Mouse (Mus musculus) mature B cell (primary cell): ENCODE data around the gene Atp1b1.

Experiments used
- in situ Hi-C: fragments of 300-500 bp; cut with MboI; formaldehyde crosslinking; loops from 2 replicates; pipeline ENCODE4 v1.14.3; 2019

Gene Atp1b1

GRCm38 (mm10) chr1:164458245-164458613, at the start of gene Atp1b1:
Gene Atp1b1 (minus strand): TSS chr1:164458355.
- in situ Hi-C loops, result no loop called here

- in situ Hi-C loops, result no loop called here
Observed at GRCm38 (mm10) chr1:164505096-164505495, 46.9 kb upstream of the Atp1b1 start.

GRCm38 (mm10) chr1:164503140-164503730, 45.1 kb upstream of the Atp1b1 start:
- in situ Hi-C loops, result no loop called here

- in situ Hi-C loops, result no loop called here
Observed at GRCm38 (mm10) chr1:164502231-164502630, 44.1 kb upstream of the Atp1b1 start.

GRCm38 (mm10) chr1:164494741-164495512, 36.8 kb upstream of the Atp1b1 start:
- in situ Hi-C loops, result no loop called here

- in situ Hi-C loops, result no loop called here
Observed at GRCm38 (mm10) chr1:164494215-164494614, 36.1 kb upstream of the Atp1b1 start.

- in situ Hi-C loops, result no loop called here
Observed at GRCm38 (mm10) chr1:164493042-164493705, 35.0 kb upstream of the Atp1b1 start.

GRCm38 (mm10) chr1:164492476-164492875, 34.3 kb upstream of the Atp1b1 start:
- in situ Hi-C loops, result no loop called here

- in situ Hi-C loops, result no loop called here
Observed at GRCm38 (mm10) chr1:164489961-164490594, 31.9 kb upstream of the Atp1b1 start.

GRCm38 (mm10) chr1:164483728-164484127, 25.6 kb upstream of the Atp1b1 start:
- in situ Hi-C loops, result no loop called here

- in situ Hi-C loops, result no loop called here
Observed at GRCm38 (mm10) chr1:164482833-164483232, 24.7 kb upstream of the Atp1b1 start.

- in situ Hi-C loops, result no loop called here
Observed at GRCm38 (mm10) chr1:164481645-164482354, 23.6 kb upstream of the Atp1b1 start.

GRCm38 (mm10) chr1:164480755-164481644, 22.8 kb upstream of the Atp1b1 start:
- in situ Hi-C loops, result no loop called here

GRCm38 (mm10) chr1:164475895-164476294, 17.7 kb upstream of the Atp1b1 start:
- in situ Hi-C loops, result no loop called here

GRCm38 (mm10) chr1:164474778-164475511, 16.8 kb upstream of the Atp1b1 start:
- in situ Hi-C loops, result no loop called here

GRCm38 (mm10) chr1:164474310-164474709, 16.2 kb upstream of the Atp1b1 start:
- in situ Hi-C loops, result no loop called here

GRCm38 (mm10) chr1:164473398-164473797, 15.2 kb upstream of the Atp1b1 start:
- in situ Hi-C loops, result no loop called here

GRCm38 (mm10) chr1:164471632-164472031, 13.5 kb upstream of the Atp1b1 start:
- in situ Hi-C loops, result no loop called here

GRCm38 (mm10) chr1:164470985-164471384, 12.8 kb upstream of the Atp1b1 start:
- in situ Hi-C loops, result no loop called here

GRCm38 (mm10) chr1:164468329-164468728, 10.2 kb upstream of the Atp1b1 start:
- in situ Hi-C loops, result no loop called here
